In genomic region chr14:100429662-100430061, GRCm38 (mm10) we compare ENCODE assay signal across 16 mouse cellular contexts.
"Had no signal": no experiment of that assay in that cellular context is flagged by ENCODE, and none has a peak within 500 bp of the region (broad histone marks: within the 10 kb centered on the region; RNA-seq: fewer than 3 reads in every experiment).

No protein-coding gene starts in this region.

- H3K4me1 ChIP-seq: limb, embryonic 10.5 days; liver, embryonic 15.5 days; midbrain, embryonic 12.5 days; stomach, embryonic 15.5 days had no signal

- DNase-seq: kidney, postnatal 36 days; layer of hippocampus, adult 9-11 months; layer of hippocampus, postnatal 36 days; lung, adult 2 months; lung, postnatal 36 days; right cerebral cortex, postnatal 14 days; thymus, adult 2 months; thymus, postnatal 25 days had no signal

- ATAC-seq: lung, postnatal 0 days; midbrain, embryonic 16.5 days had no signal

- H3K4me3 ChIP-seq: limb, embryonic 10.5 days; liver, embryonic 15.5 days; midbrain, embryonic 12.5 days; stomach, embryonic 15.5 days had no signal

- H3K27ac ChIP-seq: kidney, postnatal 0 days; limb, embryonic 10.5 days; liver, embryonic 15.5 days; midbrain, embryonic 12.5 days; stomach, embryonic 15.5 days had no signal

- H3K9me3 ChIP-seq: limb, embryonic 10.5 days; liver, embryonic 15.5 days; midbrain, embryonic 12.5 days; stomach, embryonic 15.5 days had no signal

- H3K9ac ChIP-seq: liver, embryonic 15.5 days; midbrain, embryonic 12.5 days; stomach, embryonic 15.5 days had no signal

- H3K27me3 ChIP-seq: liver, embryonic 15.5 days; midbrain, embryonic 12.5 days; stomach, embryonic 15.5 days had no signal

- H3K4me2 ChIP-seq: liver, embryonic 11.5 days; liver, embryonic 15.5 days; midbrain, embryonic 12.5 days; stomach, embryonic 15.5 days had no signal

- H3K36me3 ChIP-seq: limb, embryonic 10.5 days; liver, embryonic 15.5 days; midbrain, embryonic 12.5 days; stomach, embryonic 15.5 days had no signal
